Mouse (Mus musculus): ENCODE data around the gene Gm49396. TPM values are rescaled to one million over a fixed set of nuclear protein-coding genes. Genes with fewer than 3 reads are reported as not detected.
A peak's percentile ranks its signal among the peaks of the same experiment; 100 is the strongest.

Gene Gm49396
- 16.3 and 18.5 TPM in 2 replicates for polyA plus RNA-seq (2016; fragmentation: Nextera tagmentation; extraction: Ambion mirVana)

GRCm38 (mm10) chr7:30563117-30563905, at the start of gene Gm49396, which contains the start of the genes U2af1l4 and Psenen:
Gm49396 (plus strand) TSS chr7:30563344.
U2af1l4 (plus strand) TSS chr7:30563301.
Psenen (minus strand) TSS chr7:30563627.
- ATAC-seq (ENCODE audit: insufficient number of reproducible peaks, insufficient read depth, low FRiP score, low TSS enrichment, low read depth) = peak; percentile 80
- Histone ChIP-seq H3K4me3 (replicated peaks) (peak within 1 kb of the TSS; percentile 75), H3K36me3 (peaks cover 32% of the 10 kb centered on the region), H3K4me2 (peak within 1 kb of the TSS; percentile 71), H3K9ac (replicated peaks) (peak within 1 kb of the TSS; percentile 77), H3K9me3 (no peaks in the 10 kb centered on the region), H3K27me3 (no peaks in the 10 kb centered on the region), H3K27ac (peak within 1 kb of the TSS; percentile 96), H3K4me1 (replicated peaks) (peaks cover 22% of the 10 kb centered on the region)
- under 1% methylated on average over 45 of the region's 45 CpGs for WGBS

- Histone ChIP-seq H3K4me1 (replicated peaks) (no peaks in the 10 kb centered on the region), H3K4me2 (no peak overlapping the region)
- 54% methylated on average over 24 of the region's 24 CpGs for WGBS
These were observed 48.0 kb upstream of the Gm49396 start for GRCm38 (mm10) chr7:30515003-30515760.

GRCm38 (mm10) chr7:30518325-30518724, 44.8 kb upstream of the Gm49396 start:
- 40% methylated on average over 8 of the region's 8 CpGs for whole genome bisulfite sequencing
- no peak for ATAC-seq (ENCODE audit: insufficient number of reproducible peaks, insufficient read depth, low FRiP score, low TSS enrichment, low read depth)
- H3K27me3 ChIP-seq = no peaks in the 10 kb centered on the region
- H3K27ac ChIP-seq = no peak overlapping the region
- H3K9me3 ChIP-seq = no peaks in the 10 kb centered on the region
- H3K9ac ChIP-seq (replicated peaks) = no peak overlapping the region
- peaks cover 9% of the 10 kb centered on the region for H3K36me3 ChIP-seq
- no peaks in the 10 kb centered on the region for H3K4me1 ChIP-seq (replicated peaks)
- H3K4me3 ChIP-seq (replicated peaks) = no peak overlapping the region
- H3K4me2 ChIP-seq = no peak overlapping the region

More at GRCm38 (mm10) chr7:30515003-30515760, 48.0 kb upstream of the Gm49396 start:
- H3K4me3 ChIP-seq (replicated peaks) = no peak overlapping the region
- no peak overlapping the region for H3K9ac ChIP-seq (replicated peaks)
- no peaks in the 10 kb centered on the region for H3K9me3 ChIP-seq
- ATAC-seq (ENCODE audit: insufficient number of reproducible peaks, insufficient read depth, low FRiP score, low TSS enrichment, low read depth) = no peak
- H3K27ac ChIP-seq = no peak overlapping the region
- H3K27me3 ChIP-seq = no peaks in the 10 kb centered on the region
- no peaks in the 10 kb centered on the region for H3K36me3 ChIP-seq

- H3K36me3 ChIP-seq = peaks cover 29% of the 10 kb centered on the region
- no peak overlapping the region for H3K27ac ChIP-seq
- no peaks in the 10 kb centered on the region for H3K9me3 ChIP-seq
- no peaks in the 10 kb centered on the region for H3K4me1 ChIP-seq (replicated peaks)
- WGBS = 89% methylated on average over 4 of the region's 4 CpGs
- H3K9ac ChIP-seq (replicated peaks) = no peak overlapping the region
- no peak overlapping the region for H3K4me3 ChIP-seq (replicated peaks)
- H3K4me2 ChIP-seq = no peak overlapping the region
- 0 out of 2 replicates have a peak, but pooled peaks have one; percentile 32 for ATAC-seq (ENCODE audit: insufficient number of reproducible peaks, insufficient read depth, low FRiP score, low TSS enrichment, low read depth)
- no peaks in the 10 kb centered on the region for H3K27me3 ChIP-seq
These were observed 42.7 kb upstream of the Gm49396 start for GRCm38 (mm10) chr7:30520396-30520795.

- 0 out of 2 replicates have a peak, but pooled peaks cover 2% of the 10 kb centered on the region for H3K4me1 ChIP-seq (replicated peaks)
- H3K9ac ChIP-seq (replicated peaks) = no peak overlapping the region
- no peaks in the 10 kb centered on the region for H3K27me3 ChIP-seq
- ATAC-seq (ENCODE audit: insufficient number of reproducible peaks, insufficient read depth, low FRiP score, low TSS enrichment, low read depth) = no peak
- WGBS = 79% methylated on average over 5 of the region's 5 CpGs
- no peaks in the 10 kb centered on the region for H3K9me3 ChIP-seq
- no peak overlapping the region for H3K27ac ChIP-seq
- H3K4me2 ChIP-seq = no peak overlapping the region
- H3K36me3 ChIP-seq = peaks cover 34% of the 10 kb centered on the region
- H3K4me3 ChIP-seq (replicated peaks) = no peak overlapping the region
These were observed 42.3 kb upstream of the Gm49396 start for GRCm38 (mm10) chr7:30520856-30521255.

- Histone ChIP-seq H3K9me3 (no peaks in the 10 kb centered on the region), H3K36me3 (peaks cover 54% of the 10 kb centered on the region), H3K4me3 (replicated peaks) (no peak overlapping the region), H3K4me2 (no peak overlapping the region), H3K27me3 (no peaks in the 10 kb centered on the region), H3K9ac (replicated peaks) (no peak overlapping the region), H3K27ac (no peak overlapping the region), H3K4me1 (replicated peaks) (peaks cover 14% of the 10 kb centered on the region)
- ATAC-seq (ENCODE audit: insufficient number of reproducible peaks, insufficient read depth, low FRiP score, low TSS enrichment, low read depth) = no peak
- 78% methylated on average over 9 of the region's 10 CpGs for WGBS
These were observed 40.3 kb upstream of the Gm49396 start for GRCm38 (mm10) chr7:30522871-30523270.

GRCm38 (mm10) chr7:30524487-30524886, 38.7 kb upstream of the Gm49396 start:
- H3K36me3 ChIP-seq = peaks cover 70% of the 10 kb centered on the region
- WGBS = 80% methylated on average over 6 of the region's 6 CpGs

GRCm38 (mm10) chr7:30525954-30526353, 37.2 kb upstream of the Gm49396 start:
- H3K9ac ChIP-seq (replicated peaks) = 0 out of 2 replicates have a peak overlapping the region, but pooled peaks have one; percentile 48
- H3K4me3 ChIP-seq (replicated peaks) = 0 out of 2 replicates have a peak overlapping the region, but pooled peaks have one; percentile 13
- H3K4me2 ChIP-seq = peak overlapping the region; percentile 32
- H3K27ac ChIP-seq = peak overlapping the region; percentile 12; the same call in 1 of the 2 replicates
- H3K4me1 ChIP-seq (replicated peaks) = peaks cover 14% of the 10 kb centered on the region
- H3K9me3 ChIP-seq = no peaks in the 10 kb centered on the region
- no peak for ATAC-seq (ENCODE audit: insufficient number of reproducible peaks, insufficient read depth, low FRiP score, low TSS enrichment, low read depth)
- H3K27me3 ChIP-seq = no peaks in the 10 kb centered on the region
- WGBS = 24% methylated on average over 10 of the region's 10 CpGs
- H3K36me3 ChIP-seq = peaks cover 85% of the 10 kb centered on the region

More at GRCm38 (mm10) chr7:30524487-30524886, 38.7 kb upstream of the Gm49396 start:
- no peaks in the 10 kb centered on the region for H3K9me3 ChIP-seq
- H3K4me2 ChIP-seq = no peak overlapping the region
- H3K27ac ChIP-seq = no peak overlapping the region
- no peak for ATAC-seq (ENCODE audit: insufficient number of reproducible peaks, insufficient read depth, low FRiP score, low TSS enrichment, low read depth)
- no peaks in the 10 kb centered on the region for H3K27me3 ChIP-seq
- no peak overlapping the region for H3K4me3 ChIP-seq (replicated peaks)
- H3K9ac ChIP-seq (replicated peaks) = no peak overlapping the region
- peaks cover 14% of the 10 kb centered on the region for H3K4me1 ChIP-seq (replicated peaks)

- peak overlapping the region; percentile 48 for H3K9ac ChIP-seq (replicated peaks)
- peak overlapping the region; percentile 32 for H3K4me2 ChIP-seq
- no peak overlapping the region for H3K27ac ChIP-seq
- peaks cover 14% of the 10 kb centered on the region for H3K4me1 ChIP-seq (replicated peaks)
- ATAC-seq (ENCODE audit: insufficient number of reproducible peaks, insufficient read depth, low FRiP score, low TSS enrichment, low read depth) = no peak
- 21% methylated on average over 17 of the region's 17 CpGs for WGBS
- no peaks in the 10 kb centered on the region for H3K9me3 ChIP-seq
- 0 out of 2 replicates have a peak overlapping the region, but pooled peaks have one; percentile 13 for H3K4me3 ChIP-seq (replicated peaks)
- no peaks in the 10 kb centered on the region for H3K27me3 ChIP-seq
- H3K36me3 ChIP-seq = peaks cover 89% of the 10 kb centered on the region
These were observed 36.7 kb upstream of the Gm49396 start for GRCm38 (mm10) chr7:30526399-30526798.

GRCm38 (mm10) chr7:30526981-30527380, 36.2 kb upstream of the Gm49396 start:
- Histone ChIP-seq H3K36me3 (peaks cover 95% of the 10 kb centered on the region), H3K27ac (no peak overlapping the region), H3K9ac (replicated peaks) (peak overlapping the region; percentile 48; the same call in 1 of the 2 replicates), H3K4me3 (replicated peaks) (no peak overlapping the region), H3K9me3 (no peaks in the 10 kb centered on the region), H3K27me3 (no peaks in the 10 kb centered on the region), H3K4me2 (0 out of 2 replicates have a peak overlapping the region, but pooled peaks have one; percentile 32), H3K4me1 (replicated peaks) (peaks cover 14% of the 10 kb centered on the region)
- no peak for ATAC-seq (ENCODE audit: insufficient number of reproducible peaks, insufficient read depth, low FRiP score, low TSS enrichment, low read depth)
- 84% methylated on average over 14 of the region's 14 CpGs for WGBS

GRCm38 (mm10) chr7:30531291-30531815, 31.8 kb upstream of the Gm49396 start:
- Histone ChIP-seq H3K4me2 (no peak overlapping the region), H3K9me3 (no peaks in the 10 kb centered on the region), H3K4me1 (replicated peaks) (peaks cover 22% of the 10 kb centered on the region), H3K4me3 (replicated peaks) (no peak overlapping the region), H3K27me3 (no peaks in the 10 kb centered on the region), H3K27ac (no peak overlapping the region), H3K9ac (replicated peaks) (no peak overlapping the region), H3K36me3 (peaks cover 66% of the 10 kb centered on the region)
- no peak for ATAC-seq (ENCODE audit: insufficient number of reproducible peaks, insufficient read depth, low FRiP score, low TSS enrichment, low read depth)
- WGBS = 86% methylated on average over 9 of the region's 9 CpGs
